Mouse (Mus musculus): ENCODE data around the gene Ptger1. TPM values are rescaled to one million over a fixed set of nuclear protein-coding genes. Genes with fewer than 3 reads are reported as not detected.
A peak's percentile ranks its signal among the peaks of the same experiment; 100 is the strongest.

Gene Ptger1
- polyA plus RNA-seq, 1 experiment from 2014 or later, result 0.48 TPM

GRCm38 (mm10) chr8:83672936-83673335, 6.5 kb downstream of the Ptger1 start:
- ATAC-seq (ENCODE audit: insufficient read depth), result no peak
- Histone ChIP-seq H3K36me3 (replicated peaks) (peaks cover 51% of the 10 kb centered on the region), H3K9me3 (replicated peaks) (no peaks in the 10 kb centered on the region), H3K4me2 (no peak overlapping the region), H3K4me1 (replicated peaks) (peaks cover 9% of the 10 kb centered on the region), H3K9ac (no peak overlapping the region), H3K4me3 (replicated peaks) (no peak overlapping the region), H3K27ac (replicated peaks) (no peak overlapping the region), H3K27me3 (peaks cover 8% of the 10 kb centered on the region)
- WGBS (ENCODE audit: insufficient replicate concordance), result 63% methylated on average over 5 of the region's 5 CpGs

DNA sequence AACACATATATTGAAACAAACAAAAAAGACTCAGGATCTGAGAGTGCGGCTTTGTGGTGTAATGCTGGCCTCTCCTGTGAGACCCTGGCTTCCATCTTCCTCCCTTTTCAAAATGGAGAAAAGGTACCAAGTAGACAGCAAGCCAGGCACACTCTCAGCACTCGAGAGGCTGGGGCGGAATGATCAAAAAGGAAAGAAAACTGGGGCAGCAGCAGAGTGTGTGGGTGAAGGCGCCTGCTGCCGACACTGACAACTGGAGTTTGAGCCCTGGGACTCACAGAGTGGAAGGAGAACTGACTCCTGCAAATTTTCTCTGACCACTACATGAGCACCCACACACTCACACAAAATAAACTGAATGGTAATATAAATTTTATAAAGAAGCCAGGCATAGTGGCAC, 8.0 kb downstream of the Ptger1 start:
- Histone ChIP-seq H3K36me3 (replicated peaks) (peaks cover 65% of the 10 kb centered on the region), H3K27me3 (no peaks in the 10 kb centered on the region), H3K4me2 (no peak overlapping the region), H3K4me1 (replicated peaks) (no peaks in the 10 kb centered on the region), H3K9ac (no peak overlapping the region), H3K27ac (replicated peaks) (no peak overlapping the region), H3K4me3 (replicated peaks) (no peak overlapping the region), H3K9me3 (replicated peaks) (no peaks in the 10 kb centered on the region)
- WGBS (ENCODE audit: insufficient replicate concordance), result 80% methylated on average over 5 of the region's 5 CpGs
- ATAC-seq (ENCODE audit: insufficient read depth), result no peak

GRCm38 (mm10) chr8:83679866-83680265, 13.4 kb downstream of the Ptger1 start:
- no peaks in the 10 kb centered on the region for H3K9me3 ChIP-seq (replicated peaks)
- no peak overlapping the region for H3K4me2 ChIP-seq
- no peak for ATAC-seq (ENCODE audit: insufficient read depth)
- no peaks in the 10 kb centered on the region for H3K27me3 ChIP-seq
- peaks cover 58% of the 10 kb centered on the region for H3K36me3 ChIP-seq (replicated peaks)
- peaks cover 10% of the 10 kb centered on the region; the same call in 1 of the 2 replicates for H3K4me1 ChIP-seq (replicated peaks)
- WGBS (ENCODE audit: insufficient replicate concordance), result 80% methylated on average over 12 of the region's 12 CpGs
- H3K27ac ChIP-seq (replicated peaks), result no peak overlapping the region
- H3K9ac ChIP-seq, result no peak overlapping the region
- no peak overlapping the region for H3K4me3 ChIP-seq (replicated peaks)

DNA sequence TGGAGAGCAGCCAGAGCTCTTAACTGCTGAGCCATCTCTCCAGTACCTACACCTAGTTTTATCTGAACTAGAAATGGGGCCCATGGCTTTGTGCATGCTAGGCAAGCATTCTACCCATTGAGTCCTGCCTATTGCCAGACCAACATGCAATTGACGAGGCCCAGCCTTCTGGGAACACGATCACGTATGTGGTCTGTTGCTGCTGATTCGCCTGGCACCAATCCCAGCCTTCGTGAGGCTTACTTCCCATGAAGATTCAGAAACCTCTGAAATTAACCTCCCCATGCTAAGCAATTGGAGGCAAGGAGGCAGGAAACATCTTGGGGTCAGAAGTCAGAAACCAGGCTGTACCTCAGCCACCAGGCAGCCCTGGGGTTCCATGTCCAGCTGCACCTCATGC, 14.1 kb downstream of the Ptger1 start:
- H3K4me1 ChIP-seq (replicated peaks), result peaks cover 10% of the 10 kb centered on the region; the same call in 1 of the 2 replicates
- H3K36me3 ChIP-seq (replicated peaks), result peaks cover 65% of the 10 kb centered on the region
- no peak overlapping the region for H3K4me3 ChIP-seq (replicated peaks)
- H3K9me3 ChIP-seq (replicated peaks), result no peaks in the 10 kb centered on the region
- H3K9ac ChIP-seq, result no peak overlapping the region
- ATAC-seq (ENCODE audit: insufficient read depth), result no peak
- 70% methylated on average over 5 of the region's 5 CpGs for WGBS (ENCODE audit: insufficient replicate concordance)
- no peaks in the 10 kb centered on the region for H3K27me3 ChIP-seq
- no peak overlapping the region for H3K4me2 ChIP-seq
- no peak overlapping the region for H3K27ac ChIP-seq (replicated peaks)

GRCm38 (mm10) chr8:83681099-83681498, 14.6 kb downstream of the Ptger1 start:
- H3K27ac ChIP-seq (replicated peaks), result no peak overlapping the region
- H3K4me1 ChIP-seq (replicated peaks), result peaks cover 10% of the 10 kb centered on the region; the same call in 1 of the 2 replicates
- peaks cover 70% of the 10 kb centered on the region for H3K36me3 ChIP-seq (replicated peaks)
- H3K27me3 ChIP-seq, result no peaks in the 10 kb centered on the region
- 60% methylated on average over 6 of the region's 6 CpGs for WGBS (ENCODE audit: insufficient replicate concordance)
- H3K9ac ChIP-seq, result no peak overlapping the region
- H3K4me3 ChIP-seq (replicated peaks), result no peak overlapping the region
- no peak overlapping the region for H3K4me2 ChIP-seq
- ATAC-seq (ENCODE audit: insufficient read depth), result 0 out of 2 replicates have a peak, but pooled peaks have one; percentile 17
- H3K9me3 ChIP-seq (replicated peaks), result no peaks in the 10 kb centered on the region

DNA sequence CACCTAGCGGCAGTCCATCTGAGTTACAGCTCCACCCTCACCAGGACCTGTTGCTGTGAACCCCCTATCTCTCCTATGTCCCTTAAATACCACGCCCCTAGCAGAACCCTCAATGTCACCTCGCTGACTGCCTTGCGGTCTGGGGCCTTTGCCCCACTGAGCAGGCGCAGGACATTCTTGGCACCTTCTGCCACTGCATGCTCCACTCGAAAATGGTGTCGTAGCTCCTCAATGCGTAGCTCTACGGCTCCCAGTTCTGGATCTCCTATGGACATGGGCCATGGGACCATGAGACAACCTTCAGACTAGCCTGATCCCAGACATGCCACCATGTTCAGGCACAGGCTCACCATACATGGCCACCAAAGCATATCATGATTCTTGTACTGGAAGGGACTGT, 18.0 kb downstream of the Ptger1 start:
- Histone ChIP-seq H3K4me1 (replicated peaks) (peaks cover 10% of the 10 kb centered on the region; the same call in 1 of the 2 replicates), H3K9me3 (replicated peaks) (no peaks in the 10 kb centered on the region), H3K27ac (replicated peaks) (no peak overlapping the region), H3K4me3 (replicated peaks) (no peak overlapping the region), H3K4me2 (no peak overlapping the region), H3K9ac (no peak overlapping the region), H3K36me3 (replicated peaks) (peaks cover 54% of the 10 kb centered on the region), H3K27me3 (no peaks in the 10 kb centered on the region)
- no peak for ATAC-seq (ENCODE audit: insufficient read depth)
- WGBS (ENCODE audit: insufficient replicate concordance), result 77% methylated on average over 9 of the region's 9 CpGs

GRCm38 (mm10) chr8:83689264-83689663, 22.8 kb downstream of the Ptger1 start:
- Histone ChIP-seq H3K9me3 (replicated peaks) (no peaks in the 10 kb centered on the region), H3K4me2 (no peak overlapping the region), H3K27me3 (no peaks in the 10 kb centered on the region), H3K36me3 (replicated peaks) (peaks cover 49% of the 10 kb centered on the region), H3K4me1 (replicated peaks) (peaks cover 12% of the 10 kb centered on the region), H3K27ac (replicated peaks) (no peak overlapping the region), H3K4me3 (replicated peaks) (no peak overlapping the region), H3K9ac (no peak overlapping the region)
- 82% methylated on average over 6 of the region's 6 CpGs for WGBS (ENCODE audit: insufficient replicate concordance)
- no peak for ATAC-seq (ENCODE audit: insufficient read depth)

DNA sequence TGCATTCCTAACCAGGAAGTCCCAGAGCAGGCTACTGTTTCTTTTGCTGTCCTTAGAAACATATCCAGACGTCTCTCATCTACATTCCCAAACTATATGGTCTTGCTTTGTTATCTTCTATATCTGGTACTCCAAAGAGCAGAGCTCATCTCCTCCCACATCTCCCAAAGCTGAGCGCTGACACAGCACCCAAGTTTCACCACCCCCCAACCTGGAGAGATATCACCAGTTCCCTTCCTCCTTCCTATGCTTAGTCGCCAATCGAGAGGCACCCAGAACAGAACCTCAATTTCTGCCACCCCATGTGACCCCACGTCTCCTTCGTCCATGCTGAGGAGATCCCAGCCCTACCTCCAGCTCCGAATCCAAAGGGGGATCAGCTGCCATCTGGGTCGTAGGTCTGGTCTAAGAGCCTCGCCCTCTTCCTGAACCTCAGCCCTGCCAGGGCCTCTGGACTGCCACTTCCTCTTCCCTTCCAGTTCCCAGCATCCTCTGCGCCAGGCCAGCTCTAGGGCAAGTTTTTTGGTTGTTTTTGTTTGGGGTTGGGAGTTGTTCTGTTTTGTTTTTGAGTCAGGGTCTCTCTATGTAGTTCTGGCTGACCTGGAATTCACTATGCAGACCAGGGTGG, 27.2 kb downstream of the Ptger1 start:
- no peak for ATAC-seq (ENCODE audit: insufficient read depth)
- Histone ChIP-seq H3K27ac (replicated peaks) (no peak overlapping the region; the same call in 1 of the 2 replicates), H3K9me3 (replicated peaks) (no peaks in the 10 kb centered on the region), H3K4me1 (replicated peaks) (peaks cover 50% of the 10 kb centered on the region), H3K9ac (no peak overlapping the region), H3K4me3 (replicated peaks) (peak overlapping the region; percentile 17; the same call in 1 of the 2 replicates), H3K27me3 (no peaks in the 10 kb centered on the region), H3K36me3 (replicated peaks) (peaks cover 23% of the 10 kb centered on the region), H3K4me2 (peak overlapping the region; percentile 41)
- WGBS (ENCODE audit: insufficient replicate concordance), result 22% methylated on average over 10 of the region's 10 CpGs

DNA sequence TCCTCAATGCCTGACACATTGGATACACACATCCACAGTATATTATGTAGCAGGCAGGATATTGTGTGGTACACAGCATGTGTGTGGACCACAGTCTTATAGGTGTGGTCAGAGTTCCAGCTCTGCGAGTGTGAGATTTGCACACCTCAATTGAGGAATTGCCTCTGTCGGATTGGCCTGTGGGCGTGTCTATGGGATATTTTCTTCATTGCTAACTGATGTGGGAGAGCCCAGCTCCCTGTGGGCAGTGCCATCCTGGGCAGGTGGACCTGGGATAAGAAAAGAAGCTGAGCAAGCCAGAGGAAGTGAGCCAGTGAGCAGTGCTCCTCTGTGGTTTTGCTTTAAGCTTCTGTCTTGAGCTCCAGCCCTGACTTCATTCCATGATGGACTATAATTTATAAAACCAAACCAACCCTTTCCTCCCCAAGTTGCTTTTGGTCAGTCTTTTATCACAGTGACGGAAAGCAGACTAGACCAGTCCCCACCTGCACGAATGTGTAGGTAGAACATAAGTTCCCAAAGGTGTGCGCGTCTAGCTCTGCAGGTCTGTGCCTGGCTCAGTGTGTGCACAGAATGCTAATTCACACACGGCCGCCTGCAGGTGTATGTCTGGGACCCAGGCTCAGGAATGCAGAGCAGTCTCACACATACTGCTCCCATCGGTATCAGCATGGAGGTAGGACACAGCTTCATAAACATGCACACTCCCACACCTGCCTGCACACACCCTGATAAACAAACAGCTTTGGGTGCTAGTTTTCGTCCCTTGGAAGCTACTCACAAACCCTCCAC, 28.1 kb downstream of the Ptger1 start:
- no peaks in the 10 kb centered on the region for H3K27me3 ChIP-seq
- ATAC-seq (ENCODE audit: insufficient read depth), result no peak
- no peaks in the 10 kb centered on the region for H3K9me3 ChIP-seq (replicated peaks)
- no peak overlapping the region for H3K9ac ChIP-seq
- 0 out of 2 replicates have a peak overlapping the region, but pooled peaks have one; percentile 2 for H3K27ac ChIP-seq (replicated peaks)
- WGBS (ENCODE audit: insufficient replicate concordance), result 59% methylated on average over 11 of the region's 11 CpGs
- peaks cover 58% of the 10 kb centered on the region for H3K4me1 ChIP-seq (replicated peaks)
- peak overlapping the region; percentile 1; the same call in 1 of the 2 replicates for H3K4me2 ChIP-seq
- peaks cover 23% of the 10 kb centered on the region for H3K36me3 ChIP-seq (replicated peaks)
- no peak overlapping the region for H3K4me3 ChIP-seq (replicated peaks)

DNA sequence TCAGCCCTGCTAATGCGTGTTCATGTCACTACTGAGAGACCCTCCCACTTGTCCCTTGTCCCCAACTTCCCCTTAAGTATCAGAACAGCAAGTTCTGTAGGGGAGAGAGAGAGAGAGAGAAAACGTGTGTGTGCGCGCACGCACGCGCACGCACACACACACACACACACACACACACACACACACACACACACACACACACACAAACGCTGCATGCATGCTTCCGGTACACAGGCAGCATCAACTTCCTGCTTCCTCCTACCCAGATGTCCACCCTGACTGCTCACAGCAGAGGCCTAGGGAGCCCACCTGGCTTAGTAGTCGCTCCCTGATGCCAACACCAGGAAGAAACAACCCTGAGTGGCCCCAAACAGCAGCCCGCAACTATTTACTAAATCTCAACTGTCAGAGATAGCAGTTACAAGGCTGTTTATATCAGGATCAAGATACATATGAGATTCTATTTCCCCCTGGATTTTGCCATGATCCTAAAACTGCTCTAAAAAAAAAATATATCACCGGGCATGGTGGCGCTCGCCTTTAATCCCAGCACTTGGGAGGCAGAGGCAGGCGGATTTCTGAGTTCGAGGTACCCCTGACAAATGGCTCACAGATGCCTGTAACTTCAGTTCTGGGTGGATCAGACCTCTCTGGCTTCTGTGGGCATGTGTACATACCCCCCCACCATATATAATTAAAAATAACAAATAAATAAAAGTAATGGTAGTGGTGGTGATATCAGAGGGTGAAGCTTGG, 29.1 kb downstream of the Ptger1 start:
- WGBS (ENCODE audit: insufficient replicate concordance), result 39% methylated on average over 17 of the region's 17 CpGs
- no peak for ATAC-seq (ENCODE audit: insufficient read depth)
- Histone ChIP-seq H3K9ac (no peak overlapping the region), H3K9me3 (replicated peaks) (no peaks in the 10 kb centered on the region), H3K4me1 (replicated peaks) (peaks cover 67% of the 10 kb centered on the region), H3K27ac (replicated peaks) (no peak overlapping the region), H3K4me2 (peak overlapping the region; percentile 1; the same call in 1 of the 2 replicates), H3K4me3 (replicated peaks) (no peak overlapping the region), H3K27me3 (no peaks in the 10 kb centered on the region), H3K36me3 (replicated peaks) (peaks cover 23% of the 10 kb centered on the region)

All from liver, embryonic 15.5 days (tissue).